Mouse (Mus musculus): Measurements from ENCODE around the gene Gfy. TPM values are rescaled to one million over a fixed set of nuclear protein-coding genes. Genes with fewer than 3 reads are reported as not detected.

Gfy gene
- polyA plus RNA-seq, 1 experiment from 2014 or later, result not detected

DNA sequence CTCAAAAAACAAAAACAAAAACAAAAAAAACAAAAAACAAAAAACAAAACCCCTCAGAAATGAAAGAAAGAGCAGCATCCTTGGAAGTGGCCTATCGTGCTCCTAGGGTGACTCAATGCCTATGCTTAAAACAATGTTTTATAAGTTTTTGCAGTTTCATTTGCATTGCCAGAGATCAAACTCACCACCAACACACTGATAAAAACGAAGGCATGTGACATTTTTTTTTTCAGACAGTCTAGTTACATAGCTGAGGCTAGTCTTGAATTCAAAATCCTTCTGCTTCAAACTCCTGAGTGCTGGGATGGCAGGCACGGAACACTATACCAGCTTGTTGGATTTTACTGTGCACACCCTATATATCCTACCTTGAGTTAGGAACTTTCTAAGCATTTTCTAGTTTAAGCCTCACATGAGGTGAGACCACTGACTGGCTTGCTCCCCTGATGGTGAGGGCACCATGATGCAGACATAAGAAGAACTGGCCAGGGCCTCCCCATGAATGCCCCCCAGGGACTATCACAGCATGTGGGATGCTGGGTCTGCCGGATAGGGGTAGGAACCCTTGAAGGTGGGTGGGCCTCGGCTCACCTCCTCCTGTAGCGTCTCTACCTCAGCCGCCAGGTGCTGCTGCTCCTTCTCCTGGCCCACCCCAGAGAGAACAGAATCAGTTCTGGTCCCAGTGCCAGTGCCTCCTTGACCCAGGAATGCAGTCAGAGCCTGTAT, 13.4 kb upstream of the Gfy start:
- Histone ChIP-seq H3K27me3 (ENCODE audit: control insufficient read depth, insufficient read depth, low read length) (no peaks in the 10 kb centered on the region), H3K4me2 (replicated peaks; ENCODE audit: low read depth) (no peak overlapping the region), H3K4me3 (ENCODE audit: low read depth, low read length) (no peak overlapping the region), H3K9me3 (ENCODE audit: control insufficient read depth, low read length) (no peaks in the 10 kb centered on the region), H3K4me1 (replicated peaks; ENCODE audit: control insufficient read depth, insufficient read depth) (no peaks in the 10 kb centered on the region), H3K36me3 (ENCODE audit: control insufficient read depth, insufficient read depth, low read length) (no peaks in the 10 kb centered on the region), H3K27ac (replicated peaks) (no peak overlapping the region), H3K9ac (ENCODE audit: low read length) (no peak overlapping the region)
- TF ChIP-seq EP300 (optimal IDR thresholded peaks at IDR 0.05) (no peak), CTCF (IDR thresholded peaks at IDR 0.05; ENCODE audit: low read depth) (no peak)
- ATAC-seq (ENCODE audit: low FRiP score, low TSS enrichment) (no peak), DNase-seq (ENCODE audit: low spot score) (no peak)
- WGBS, result 84% methylated on average over 7 of the region's 7 CpGs

DNA sequence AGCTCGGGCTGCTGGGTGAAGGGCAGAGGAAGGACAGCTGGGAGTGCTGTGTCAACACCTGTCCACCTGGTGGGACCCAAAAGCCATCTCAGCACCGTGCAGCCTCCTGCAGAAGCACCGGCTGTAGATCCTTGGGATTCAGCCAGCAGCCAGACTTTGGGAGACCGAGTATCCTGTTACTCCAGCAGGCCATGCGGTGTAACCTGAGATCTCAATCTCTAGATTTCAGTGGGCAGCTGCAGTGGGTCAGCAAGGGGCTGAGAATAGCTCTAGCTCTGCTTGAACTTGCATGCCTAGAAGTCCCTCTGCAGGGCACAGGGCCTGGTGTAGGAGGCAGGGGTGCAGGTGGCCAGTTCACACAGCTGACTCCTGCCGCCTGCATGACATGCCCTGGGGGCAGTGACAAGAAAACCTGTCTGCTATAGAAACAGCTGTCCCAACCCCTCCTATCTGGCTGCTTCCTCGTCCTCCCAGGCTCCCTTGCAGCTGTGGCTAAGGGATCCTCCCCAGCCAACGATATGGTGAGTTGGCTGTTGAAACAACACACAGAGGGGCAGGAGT, 12.5 kb upstream of the Gfy start:
- H3K27ac ChIP-seq (replicated peaks), result no peak overlapping the region
- H3K27me3 ChIP-seq (ENCODE audit: control insufficient read depth, insufficient read depth, low read length), result no peaks in the 10 kb centered on the region
- WGBS, result 14% methylated on average over 8 of the region's 8 CpGs
- no peak for TF ChIP-seq CTCF (IDR thresholded peaks at IDR 0.05; ENCODE audit: low read depth)
- no peak for TF ChIP-seq EP300 (optimal IDR thresholded peaks at IDR 0.05)
- H3K4me3 ChIP-seq (ENCODE audit: low read depth, low read length), result no peak overlapping the region
- H3K9ac ChIP-seq (ENCODE audit: low read length), result no peak overlapping the region
- H3K9me3 ChIP-seq (ENCODE audit: control insufficient read depth, low read length), result no peaks in the 10 kb centered on the region
- no peak for ATAC-seq (ENCODE audit: low FRiP score, low TSS enrichment)
- no peaks in the 10 kb centered on the region for H3K4me1 ChIP-seq (replicated peaks; ENCODE audit: control insufficient read depth, insufficient read depth)
- no peaks in the 10 kb centered on the region for H3K36me3 ChIP-seq (ENCODE audit: control insufficient read depth, insufficient read depth, low read length)
- DNase-seq (ENCODE audit: low spot score), result no peak
- H3K4me2 ChIP-seq (replicated peaks; ENCODE audit: low read depth), result no peak overlapping the region

DNA sequence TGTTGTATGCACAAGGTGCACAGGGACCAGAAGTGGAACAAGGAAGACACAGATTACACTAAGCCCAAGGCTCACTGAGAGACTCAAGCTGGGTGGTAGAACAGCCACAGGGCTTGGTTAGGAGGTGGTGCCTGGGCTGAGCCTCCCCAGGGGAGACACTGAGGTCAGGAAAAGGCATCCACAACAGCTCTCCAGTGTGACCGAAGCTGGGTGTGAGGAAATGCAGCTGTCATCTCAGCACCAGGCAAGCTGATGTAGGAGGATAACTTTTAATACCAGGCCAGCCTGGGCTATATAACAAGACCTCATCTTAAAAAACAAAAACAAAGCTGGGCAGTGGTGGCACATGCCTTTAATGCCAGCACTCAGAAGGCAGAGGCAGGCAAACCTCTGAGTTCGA, 11.8 kb upstream of the Gfy start:
- DNase-seq (ENCODE audit: low spot score), result no peak
- Histone ChIP-seq H3K27me3 (ENCODE audit: control insufficient read depth, insufficient read depth, low read length) (no peaks in the 10 kb centered on the region), H3K4me1 (replicated peaks; ENCODE audit: control insufficient read depth, insufficient read depth) (no peaks in the 10 kb centered on the region), H3K27ac (replicated peaks) (no peak overlapping the region), H3K4me3 (ENCODE audit: low read depth, low read length) (no peak overlapping the region), H3K4me2 (replicated peaks; ENCODE audit: low read depth) (no peak overlapping the region), H3K9ac (ENCODE audit: low read length) (no peak overlapping the region), H3K9me3 (ENCODE audit: control insufficient read depth, low read length) (no peaks in the 10 kb centered on the region), H3K36me3 (ENCODE audit: control insufficient read depth, insufficient read depth, low read length) (no peaks in the 10 kb centered on the region)
- no peak for TF ChIP-seq EP300 (optimal IDR thresholded peaks at IDR 0.05)
- WGBS, result 57% methylated on average over 2 of the region's 2 CpGs
- ATAC-seq (ENCODE audit: low FRiP score, low TSS enrichment), result no peak

DNA sequence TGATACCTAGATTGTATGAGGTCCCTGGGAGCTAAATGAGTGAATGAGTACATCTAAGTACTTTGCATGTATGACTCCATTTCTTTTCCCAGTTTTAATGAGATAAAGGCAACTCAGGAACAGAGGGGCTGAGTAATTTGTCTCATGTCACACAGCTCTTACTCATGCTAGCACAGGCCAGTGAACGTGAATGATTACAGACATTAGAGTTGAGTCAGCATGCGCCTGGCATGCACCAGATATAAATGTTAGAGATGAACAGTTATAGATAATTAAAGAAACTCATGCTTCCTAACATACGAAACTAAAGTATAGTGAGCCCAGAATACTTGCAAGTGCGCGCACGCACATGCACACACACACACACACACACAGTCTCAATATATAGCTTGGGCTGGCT, 10.8 kb upstream of the Gfy start:
- H3K36me3 ChIP-seq (ENCODE audit: control insufficient read depth, insufficient read depth, low read length), result no peaks in the 10 kb centered on the region
- no peaks in the 10 kb centered on the region for H3K27me3 ChIP-seq (ENCODE audit: control insufficient read depth, insufficient read depth, low read length)
- ATAC-seq (ENCODE audit: low FRiP score, low TSS enrichment), result no peak
- no peak overlapping the region for H3K27ac ChIP-seq (replicated peaks)
- H3K9ac ChIP-seq (ENCODE audit: low read length), result no peak overlapping the region
- H3K9me3 ChIP-seq (ENCODE audit: control insufficient read depth, low read length), result no peaks in the 10 kb centered on the region
- TF ChIP-seq CTCF (IDR thresholded peaks at IDR 0.05; ENCODE audit: low read depth) (no peak), EP300 (optimal IDR thresholded peaks at IDR 0.05) (no peak)
- no peaks in the 10 kb centered on the region for H3K4me1 ChIP-seq (replicated peaks; ENCODE audit: control insufficient read depth, insufficient read depth)
- no peak overlapping the region for H3K4me3 ChIP-seq (ENCODE audit: low read depth, low read length)
- H3K4me2 ChIP-seq (replicated peaks; ENCODE audit: low read depth), result no peak overlapping the region
- 74% methylated on average over 6 of the region's 6 CpGs for WGBS
- DNase-seq (ENCODE audit: low spot score), result no peak

DNA sequence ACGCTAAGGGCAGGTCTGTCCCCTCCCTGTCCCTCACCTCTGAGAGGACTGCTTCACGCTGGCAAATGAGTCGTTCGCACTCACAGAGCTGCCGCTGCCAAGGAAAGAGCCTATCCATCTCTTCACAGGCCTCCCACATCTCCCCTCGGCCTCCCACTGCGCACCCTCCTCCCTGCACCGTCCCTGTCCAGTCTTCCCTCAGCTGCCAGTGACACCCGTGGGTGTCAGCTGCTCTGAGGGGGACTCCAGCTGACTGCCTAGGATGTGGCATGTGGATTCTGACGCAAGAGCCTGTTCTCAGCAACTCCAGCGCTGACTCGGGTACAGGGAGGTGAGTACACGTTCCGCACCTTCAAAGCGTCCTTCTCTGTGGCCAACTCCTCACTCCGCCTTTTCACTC, 10.2 kb upstream of the Gfy start:
- H3K36me3 ChIP-seq (ENCODE audit: control insufficient read depth, insufficient read depth, low read length), result no peaks in the 10 kb centered on the region
- no peaks in the 10 kb centered on the region for H3K4me1 ChIP-seq (replicated peaks; ENCODE audit: control insufficient read depth, insufficient read depth)
- H3K27me3 ChIP-seq (ENCODE audit: control insufficient read depth, insufficient read depth, low read length), result no peaks in the 10 kb centered on the region
- DNase-seq (ENCODE audit: low spot score), result no peak
- ATAC-seq (ENCODE audit: low FRiP score, low TSS enrichment), result no peak
- H3K27ac ChIP-seq (replicated peaks), result no peak overlapping the region
- no peak overlapping the region for H3K9ac ChIP-seq (ENCODE audit: low read length)
- H3K9me3 ChIP-seq (ENCODE audit: control insufficient read depth, low read length), result no peaks in the 10 kb centered on the region
- no peak for TF ChIP-seq EP300 (optimal IDR thresholded peaks at IDR 0.05)
- TF ChIP-seq CTCF (IDR thresholded peaks at IDR 0.05; ENCODE audit: low read depth), result no peak
- no peak overlapping the region for H3K4me2 ChIP-seq (replicated peaks; ENCODE audit: low read depth)
- WGBS, result 48% methylated on average over 16 of the region's 16 CpGs
- H3K4me3 ChIP-seq (ENCODE audit: low read depth, low read length), result no peak overlapping the region

DNA sequence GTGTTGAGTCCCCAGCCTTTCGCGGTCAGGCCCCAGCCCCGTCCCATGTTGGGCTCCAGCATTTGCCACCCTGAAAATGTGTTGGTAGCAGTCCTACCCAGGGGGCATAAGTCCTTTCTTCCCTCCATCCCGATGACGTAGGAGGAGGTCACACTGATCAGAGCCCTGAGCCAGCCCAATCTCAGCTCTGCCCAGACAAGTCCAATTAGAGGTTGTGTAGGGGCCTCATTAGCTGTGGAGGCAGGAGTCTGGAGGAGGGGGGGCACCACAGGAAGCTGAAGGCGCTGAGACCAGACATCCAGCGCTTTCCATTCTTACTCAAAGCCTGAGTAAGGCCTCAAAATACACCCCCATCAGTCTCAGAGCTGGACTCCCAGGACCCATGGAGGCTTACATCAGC, 6.6 kb upstream of the Gfy start:
- DNase-seq (ENCODE audit: low spot score) (no peak), ATAC-seq (ENCODE audit: low FRiP score, low TSS enrichment) (no peak)
- H3K4me2 ChIP-seq (replicated peaks; ENCODE audit: low read depth), result no peak overlapping the region
- 75% methylated on average over 7 of the region's 7 CpGs for WGBS
- H3K9ac ChIP-seq (ENCODE audit: low read length), result no peak overlapping the region
- H3K4me3 ChIP-seq (ENCODE audit: low read depth, low read length), result no peak overlapping the region
- H3K27me3 ChIP-seq (ENCODE audit: control insufficient read depth, insufficient read depth, low read length), result peaks cover 9% of the 10 kb centered on the region; the same call in 1 of the 2 replicates
- TF ChIP-seq EP300 (optimal IDR thresholded peaks at IDR 0.05), result no peak
- no peak for TF ChIP-seq CTCF (IDR thresholded peaks at IDR 0.05; ENCODE audit: low read depth)
- H3K27ac ChIP-seq (replicated peaks), result no peak overlapping the region
- H3K36me3 ChIP-seq (ENCODE audit: control insufficient read depth, insufficient read depth, low read length), result no peaks in the 10 kb centered on the region
- H3K9me3 ChIP-seq (ENCODE audit: control insufficient read depth, low read length), result no peaks in the 10 kb centered on the region
- H3K4me1 ChIP-seq (replicated peaks; ENCODE audit: control insufficient read depth, insufficient read depth), result peaks cover 3% of the 10 kb centered on the region
